Mouse (Mus musculus) stomach, postnatal 0 days (tissue): ENCODE measurements around the gene Hhex.

ENCODE experiments used
- CTCF ChIP-seq: IDR thresholded peaks from 2 replicates; pipeline ENCODE4 v1.5.1; 2016; ENCODE audit warnings: antibody characterized with exemption, low read depth, mild to moderate bottlenecking, moderate library complexity
- EP300 ChIP-seq: optimal IDR thresholded peaks from 2 replicates; pipeline ENCODE3; 2016; ENCODE audit warnings: antibody characterized with exemption

GRCm38 (mm10) chr19:37455961-37456360 is 21.4 kb downstream of the Hhex start:
- TF ChIP-seq CTCF = no peak
- no peak for TF ChIP-seq EP300
